13 mouse cellular contexts compared by ENCODE assay signal in the genomic region with DNA sequence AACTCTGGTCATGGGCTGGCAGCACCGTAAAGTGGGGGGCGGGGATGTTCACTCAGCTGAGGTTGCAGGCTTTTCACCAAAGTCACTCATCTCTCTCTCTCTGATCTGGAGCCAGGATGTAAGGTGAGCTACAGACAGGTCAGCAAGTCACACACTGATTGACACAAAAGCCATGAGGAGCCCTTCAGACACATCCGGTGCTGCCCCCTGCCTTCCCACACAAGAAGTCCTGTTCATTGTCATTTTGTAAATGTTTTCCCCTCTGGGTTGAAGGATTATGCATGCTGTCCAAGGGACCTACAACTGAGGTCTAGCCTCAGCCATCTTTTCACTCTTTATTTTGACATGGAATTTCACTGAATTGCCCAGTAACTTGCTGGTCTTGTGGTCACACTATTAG. TPM values are rescaled to one million over a fixed set of nuclear protein-coding genes. Genes with fewer than 3 reads are reported as not detected.
DNase-seq lines count a peak whose midpoint lies in the region; ATAC-seq and TF ChIP-seq lines count a peak whose summit lies in the region.
"Had no signal": no experiment of that assay in that cellular context is flagged by ENCODE, and none has a peak within 500 bp of the region (broad histone marks: within the 10 kb centered on the region; RNA-seq: fewer than 3 reads in every experiment).

No protein-coding gene starts in this region.

- intact Hi-C loops in gastrocnemius, adult 2 months (cut with DNase I), result loop anchor here (5.0 to 10.0 kb wide), 2 partner anchors 134 to 337 kb away; no protein-coding TSS in a partner anchor
- intact Hi-C loops in gastrocnemius, postnatal 36 days (cut with DNase I), result loop anchor here (2.0 kb wide), 1 partner anchor 115 kb away; no protein-coding TSS in a partner anchor

- H3K27ac ChIP-seq in gastrocnemius, adult 2 months, result no peak overlapping the region
- no peak overlapping the region for H3K27ac ChIP-seq in kidney, postnatal 0 days
- H3K27ac ChIP-seq: left cerebral cortex, adult 2 months; macrophage had no signal

- peak; percentile 38; the same call in 1 of the 2 replicates for ATAC-seq in kidney, postnatal 0 days (replicated peaks; ENCODE audit: low FRiP score, low read depth)

- WGBS in kidney, postnatal 0 days, result 33% methylated on average over 3 of the region's 3 CpGs

- no peaks in the 10 kb centered on the region for H3K9me3 ChIP-seq in kidney, postnatal 0 days (replicated peaks; ENCODE audit: low read length)

- H3K4me2 ChIP-seq in kidney, postnatal 0 days (ENCODE audit: low read length), result no peak overlapping the region

- no peaks in the 10 kb centered on the region for H3K36me3 ChIP-seq in kidney, postnatal 0 days (ENCODE audit: insufficient read depth, low read length)

- peak; percentile 22; the same call in 1 of the 2 replicates for TF ChIP-seq CTCF in gastrocnemius, adult 2 months (IDR thresholded peaks at IDR 0.05)
- TF ChIP-seq CTCF in kidney, postnatal 0 days (IDR thresholded peaks at IDR 0.05; ENCODE audit: low read depth), result peak; percentile 67

- H3K9ac ChIP-seq in kidney, postnatal 0 days (ENCODE audit: low read depth, low read length), result no peak overlapping the region

- no peak for DNase-seq in gastrocnemius, adult 2 months
- no peak for DNase-seq in gastrocnemius, postnatal 36 days
- peak; percentile 48 for DNase-seq in kidney, postnatal 0 days (ENCODE audit: low spot score)
- no peak for DNase-seq in kidney, postnatal 25 days
- peak; percentile 20 for DNase-seq in thymus, postnatal 4 days
- DNase-seq in thymus, postnatal 36 days, result no peak
- DNase-seq in ovary, postnatal 36 days (ENCODE audit: low spot score), result no peak
- no peak for DNase-seq in thymus, adult 18-20 months
- DNase-seq: adrenal gland, adult 2 months; heart, postnatal 36 days; right cerebral cortex, adult 18-20 months had no signal

- H3K4me3 ChIP-seq in gastrocnemius, adult 2 months, result no peak overlapping the region
- H3K4me3 ChIP-seq in kidney, postnatal 0 days (replicated peaks; ENCODE audit: low read depth, low read length), result no peak overlapping the region
- H3K4me3 ChIP-seq: left cerebral cortex, adult 2 months had no signal

- no peaks in the 10 kb centered on the region for H3K4me1 ChIP-seq in kidney, postnatal 0 days (replicated peaks; ENCODE audit: insufficient read depth, low read length)

- H3K27me3 ChIP-seq in kidney, postnatal 0 days (ENCODE audit: insufficient read depth, low read length), result no peaks in the 10 kb centered on the region

RNA-seq across cellular contexts. Expression of gene Hspa8, which starts 49.0 kb away (rescaled TPM):
- total RNA-seq in gastrocnemius, adult 2 months (2021), result 1,000 to 10,000 TPM; 1,297 to 1,609 TPM
- total RNA-seq in gastrocnemius, postnatal 36 days (2021), result 1,000 to 10,000 TPM; 1,032 to 1,188 TPM
- 1,937 and 2,022 TPM in 2 replicates for polyA plus RNA-seq in kidney, postnatal 0 days (2015; fragmentation: Nextera tagmentation; extraction: Ambion mirVana)

Comparison
In these comparisons a context has a peak if more than half of its experiments do, and no peak if none do; other contexts are left out.
1. DNase-seq: peak in kidney, postnatal 0 days (single experiment) and thymus, postnatal 4 days (single experiment); none in gastrocnemius, adult 2 months (single experiment), gastrocnemius, postnatal 36 days (0 of 2), kidney, postnatal 25 days (0 of 2), thymus, postnatal 36 days (0 of 2), ovary, postnatal 36 days (single experiment) and thymus, adult 18-20 months (0 of 2).